Mouse (Mus musculus) liver, adult (tissue): ENCODE data around the gene Hbs1l.

Experiments used
- GATA4 ChIP-seq: IDR thresholded peaks from 2 replicates; pipeline ENCODE4 v1.6.1; 2014; ENCODE audit warnings: mild to moderate bottlenecking, low read length; ENCODE audit not compliant: insufficient replicate concordance

The Hbs1l gene

DNA sequence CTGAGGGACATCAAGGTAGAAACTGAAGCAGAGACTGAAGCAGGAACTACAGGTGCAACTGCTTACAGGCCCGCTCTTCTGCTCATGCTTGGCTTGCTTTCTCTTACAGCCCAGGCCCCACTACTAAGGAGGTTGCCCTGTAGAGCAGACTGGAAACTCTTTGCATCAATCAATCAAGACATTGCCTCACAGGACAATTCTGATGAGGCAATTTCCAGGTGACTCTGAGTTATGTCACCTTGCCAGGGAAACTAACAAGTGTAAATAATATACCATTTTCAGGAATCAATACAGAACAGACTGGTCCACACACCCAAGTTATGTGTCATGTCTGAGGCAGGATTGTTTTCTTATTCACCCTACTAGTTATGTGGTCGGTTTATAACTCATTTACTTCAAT is 1.6 kb upstream of the Hbs1l start:
- TF ChIP-seq GATA4 = no peak

- TF ChIP-seq GATA4 = no peak
Measured at GRCm38 (mm10) chr10:21295397-21295758, 401 bp upstream of the Hbs1l start.

GRCm38 (mm10) chr10:21298972-21299371 is 3.2 kb downstream of the Hbs1l start:
- no peak for TF ChIP-seq GATA4

DNA sequence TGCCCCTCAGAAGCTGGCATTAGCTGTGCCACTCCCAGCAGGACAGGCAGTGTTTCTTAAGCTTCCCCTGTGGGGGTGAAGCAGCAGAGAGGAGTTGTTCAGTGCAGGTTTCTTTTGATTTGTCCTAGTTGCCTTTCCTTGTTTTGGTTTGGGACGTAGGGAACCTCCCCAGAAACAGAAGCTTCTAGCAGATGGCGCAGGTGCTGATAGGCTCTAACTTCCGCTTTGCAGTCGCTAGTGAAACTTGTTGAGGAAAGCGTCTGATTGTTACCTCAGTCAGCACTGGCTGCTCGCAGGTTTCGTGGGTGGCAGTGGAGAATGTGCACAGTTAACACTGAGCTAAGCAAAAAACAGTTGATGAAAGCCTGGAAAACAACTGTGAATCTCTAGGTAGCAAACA is 6.0 kb downstream of the Hbs1l start:
- no peak for TF ChIP-seq GATA4

GRCm38 (mm10) chr10:21304672-21305632 is 9.2 kb downstream of the Hbs1l start:
- TF ChIP-seq GATA4 = no peak

- TF ChIP-seq GATA4 = no peak
Measured at GRCm38 (mm10) chr10:21313732-21314131, 18.0 kb downstream of the Hbs1l start.

- no peak for TF ChIP-seq GATA4
Measured at GRCm38 (mm10) chr10:21316123-21316522, 20.3 kb downstream of the Hbs1l start.

DNA sequence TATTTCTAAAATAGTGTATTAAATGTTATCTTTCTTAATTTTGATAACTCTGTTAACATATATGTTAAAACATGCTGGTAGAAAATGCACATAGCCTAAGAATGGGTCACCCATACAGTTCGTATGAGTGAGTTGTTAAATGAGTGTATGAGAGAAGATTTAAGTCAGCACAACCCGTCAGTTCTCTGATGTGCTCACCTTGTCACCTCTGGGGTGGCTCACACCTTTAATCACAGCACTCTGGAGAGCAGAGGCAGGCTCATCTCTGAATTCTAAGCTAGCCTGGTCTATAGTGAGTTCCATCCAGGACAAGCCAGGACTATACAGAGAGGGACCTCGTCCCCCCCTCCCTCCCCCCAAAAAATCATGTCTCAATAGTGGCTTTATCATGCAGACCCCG is 22.5 kb downstream of the Hbs1l start:
- no peak for TF ChIP-seq GATA4

GRCm38 (mm10) chr10:21318996-21319395 is 23.2 kb downstream of the Hbs1l start:
- no peak for TF ChIP-seq GATA4

- no peak for TF ChIP-seq GATA4
Measured at GRCm38 (mm10) chr10:21320601-21321000, 24.8 kb downstream of the Hbs1l start.

GRCm38 (mm10) chr10:21326352-21326751 is 30.6 kb downstream of the Hbs1l start:
- TF ChIP-seq GATA4 = no peak

- no peak for TF ChIP-seq GATA4
Measured at GRCm38 (mm10) chr10:21327605-21328135, 31.9 kb downstream of the Hbs1l start.

GRCm38 (mm10) chr10:21334349-21335105 is 38.7 kb downstream of the Hbs1l start:
- no peak for TF ChIP-seq GATA4

- no peak for TF ChIP-seq GATA4
Measured at GRCm38 (mm10) chr10:21335534-21335933, 39.8 kb downstream of the Hbs1l start.

GRCm38 (mm10) chr10:21337191-21337590 is 41.4 kb downstream of the Hbs1l start:
- no peak for TF ChIP-seq GATA4

GRCm38 (mm10) chr10:21341706-21342105 is 45.9 kb downstream of the Hbs1l start:
- TF ChIP-seq GATA4 = no peak
